Mouse (Mus musculus) brain, embryonic 14.5 days (tissue): Measurements from ENCODE around the gene Mars.

Source experiments
- CTCF ChIP-seq: fragments of 200-500 bp; IDR thresholded peaks from 2 replicates; pipeline ENCODE4 v1.5.1; 2012; ENCODE audit warnings: inconsistent platforms, mild to moderate bottlenecking, moderate library complexity, borderline replicate concordance; ENCODE audit not compliant: insufficient read depth, insufficient read length; ENCODE audit errors: extremely low read depth
- POLR2A ChIP-seq: fragments of 200-500 bp; IDR thresholded peaks from 2 replicates; pipeline ENCODE4 v1.6.1; 2012; ENCODE audit warnings: mild to moderate bottlenecking, inconsistent platforms, borderline replicate concordance; ENCODE audit not compliant: poor library complexity, insufficient read depth, insufficient read length, severe bottlenecking; ENCODE audit errors: extremely low read depth

DNA sequence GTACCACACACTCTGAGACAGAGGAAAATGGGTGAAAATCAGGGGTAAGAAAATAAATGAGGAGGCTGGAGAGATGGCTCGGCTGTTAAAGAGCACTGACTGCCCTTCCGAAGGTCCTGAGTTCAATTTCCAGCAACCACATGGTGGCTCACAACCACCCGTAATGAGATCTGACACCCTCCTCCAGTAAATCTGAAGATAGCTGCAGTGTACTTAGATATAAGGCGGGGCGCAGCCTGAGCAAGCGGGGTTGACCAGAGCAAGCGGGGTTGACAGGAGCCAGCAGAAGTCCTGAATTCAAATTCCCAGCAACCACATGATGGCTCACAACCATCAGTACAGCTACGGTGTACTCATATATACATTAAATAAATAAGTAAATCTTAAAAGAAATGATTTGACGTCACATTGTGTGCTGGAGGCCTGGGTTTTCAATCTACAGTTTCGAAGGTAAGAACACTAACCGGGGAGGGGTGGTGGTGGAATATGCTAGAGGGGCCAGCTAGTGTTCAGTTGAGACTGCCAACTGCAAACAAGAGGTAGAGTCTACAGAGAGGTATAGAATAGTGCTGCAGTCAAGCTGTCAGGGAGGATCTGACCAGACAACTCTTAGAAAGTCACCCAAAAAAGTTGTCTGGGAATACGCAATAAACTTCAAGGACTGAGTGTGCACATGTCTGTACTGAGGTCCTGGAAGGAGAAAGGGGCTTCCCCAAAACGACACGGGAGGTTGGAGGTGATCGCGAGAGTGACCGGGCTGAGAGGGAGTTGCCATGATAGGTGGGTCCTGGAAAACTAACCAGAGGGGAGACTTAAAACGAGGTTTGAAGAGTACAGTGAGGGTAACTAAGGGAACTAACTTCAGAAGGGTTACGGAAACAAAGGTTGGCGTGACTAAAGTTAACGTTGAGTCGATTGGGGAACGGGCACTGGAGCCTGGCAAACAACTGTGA lies 787 bp downstream of the Mars start:
- no peak for TF ChIP-seq POLR2A
- TF ChIP-seq CTCF = no peak
